Mouse (Mus musculus) heart, adult 11 months (tissue): Measurements from ENCODE around the gene Hmgn2.

Experiments used
- DNase-seq: peaks from one replicate; pipeline ENCODE4 v3.0.0; 2022

The Hmgn2 gene

DNA sequence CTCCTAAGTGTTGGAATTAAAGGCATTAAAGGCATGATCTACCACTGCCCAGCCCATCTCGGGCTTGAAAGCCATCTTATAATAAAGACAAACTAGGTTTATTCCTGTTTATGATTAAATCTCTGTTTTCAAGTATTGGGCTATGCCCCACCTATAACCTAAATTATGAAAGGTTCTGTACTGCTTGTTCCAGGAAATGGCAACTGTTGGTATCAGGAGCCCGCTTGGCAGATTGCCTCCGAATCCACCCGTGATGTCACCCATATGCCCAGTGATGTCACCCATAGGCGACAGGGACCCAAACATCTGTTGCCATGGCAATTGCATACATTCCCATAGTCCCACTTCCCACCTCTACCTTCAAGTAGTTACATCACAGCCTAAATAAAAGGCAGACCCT is 44.7 kb downstream of the Hmgn2 start:
- no peak for DNase-seq

DNA sequence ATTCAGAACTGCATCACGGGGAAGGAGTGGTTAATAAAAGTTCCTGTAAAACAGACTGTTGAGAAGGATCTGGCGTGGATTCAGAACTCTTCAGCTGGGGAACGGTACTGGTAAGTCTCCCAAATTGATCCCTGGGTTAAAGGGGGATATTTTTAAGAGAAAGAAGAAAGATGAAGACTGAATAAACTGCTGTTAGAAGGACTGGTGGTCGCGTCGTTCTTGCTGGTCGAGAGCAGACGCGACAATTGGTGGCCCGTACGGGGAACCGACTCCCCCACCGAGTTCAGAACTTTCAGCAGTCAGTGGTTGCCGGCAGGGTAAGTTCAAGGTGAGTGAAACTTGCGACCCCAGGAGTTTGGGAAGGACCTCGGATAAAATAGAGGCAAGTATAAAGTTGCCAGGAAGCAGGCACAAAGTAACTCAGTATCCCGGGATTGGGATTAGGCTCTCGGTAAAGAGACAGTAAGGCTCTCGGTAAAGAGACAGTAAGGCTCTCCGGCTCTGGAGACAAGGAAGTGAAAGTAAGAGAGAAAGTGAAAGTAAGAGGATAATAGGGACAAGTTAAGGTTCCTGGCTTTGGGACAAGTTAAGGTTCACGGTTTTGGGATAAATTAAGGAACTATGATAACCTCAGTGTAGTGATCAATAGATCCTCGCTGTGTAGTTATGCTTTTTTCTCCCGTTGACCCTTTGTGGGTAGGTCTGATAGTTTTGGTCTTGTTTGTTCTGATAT is 50.2 kb downstream of the Hmgn2 start:
- peak; percentile 93 for DNase-seq
